Mouse (Mus musculus) midbrain, embryonic 11.5 days (tissue): ENCODE data around the gene Ulk4. TPM values are rescaled to one million over a fixed set of nuclear protein-coding genes. Genes with fewer than 3 reads are reported as not detected.

Experiments used
- ATAC-seq: fragments of 200-750 bp; cut with Nextera tagmentation; 2 replicates; pipeline ENCODE4 v1.8.0; 2017; ENCODE audit warnings: moderate TSS enrichment, moderate library complexity; ENCODE audit not compliant: low FRiP score
- DNase-seq: peaks from one replicate; pipeline ENCODE4 v3.0.0; 2015; ENCODE audit warnings: low spot score; ENCODE audit errors: missing footprints
- H3K27ac ChIP-seq: fragments of 300-500 bp; sonication (generic); 2 replicates; pipeline ENCODE4 v1.5.1; 2014; ENCODE audit warnings: low read depth, low read length
- H3K27me3 ChIP-seq: fragments of 300-500 bp; sonication (generic); 2 replicates; pipeline ENCODE4 v1.6.1; 2014; ENCODE audit warnings: mild to moderate bottlenecking, low read length, moderate library complexity, mixed read lengths; ENCODE audit not compliant: control insufficient read depth, insufficient read depth
- H3K36me3 ChIP-seq: fragments of 300-500 bp; sonication (generic); 2 replicates; pipeline ENCODE4 v1.6.1; 2014; ENCODE audit warnings: mild to moderate bottlenecking, low read length, moderate library complexity, mixed read lengths; ENCODE audit not compliant: control insufficient read depth, insufficient read depth
- H3K4me1 ChIP-seq: fragments of 300-500 bp; sonication (generic); 2 replicates; pipeline ENCODE4 v1.6.1; 2014; ENCODE audit warnings: low read length; ENCODE audit not compliant: control insufficient read depth, insufficient read depth
- H3K4me2 ChIP-seq: fragments of 300-500 bp; sonication (generic); 2 replicates; pipeline ENCODE4 v1.6.1; 2014; ENCODE audit warnings: mild to moderate bottlenecking, moderate library complexity
- H3K4me3 ChIP-seq: fragments of 300-500 bp; sonication (generic); 2 replicates; pipeline ENCODE4 v1.5.1; 2014; ENCODE audit warnings: low read depth, low read length
- H3K9ac ChIP-seq: fragments of 300-500 bp; sonication (generic); 2 replicates; pipeline ENCODE4 v1.6.1; 2014; ENCODE audit warnings: low read length
- H3K9me3 ChIP-seq: fragments of 300-500 bp; sonication (generic); 2 replicates; pipeline ENCODE4 v1.6.1; 2016; ENCODE audit warnings: low read length; ENCODE audit not compliant: control insufficient read depth
- WGBS: fragments of 180-500 bp; shearing (Covaris S2); extraction: QIAGEN DNeasy Blood & Tissue Kit; methylation state at CpG from one replicate; pipeline ENCODE4 v1.1.7; 2014; 5-methylcytosine and 5-hydroxymethylcytosine counted together
- polyA plus RNA-seq: library from polyadenylated mRNA; unstranded; fragments of >200 nt; fragmentation: Nextera tagmentation; extraction: Ambion mirVana; gene quantifications from 2 replicates; pipeline ENCODE4 v1.2.1, GENCODE M21; 2014

Gene Ulk4
- polyA plus RNA-seq, 1 experiment from 2014 or later = 210 TPM

- Histone ChIP-seq H3K36me3 (no peaks in the 10 kb centered on the region), H3K4me1 (no peaks in the 10 kb centered on the region), H3K9me3 (no peaks in the 10 kb centered on the region), H3K27ac (no peak overlapping the region), H3K4me3 (no peak overlapping the region), H3K9ac (no peak overlapping the region), H3K27me3 (no peaks in the 10 kb centered on the region), H3K4me2 (no peak overlapping the region)
- 90% methylated on average over 7 of the region's 7 CpGs for WGBS
- ATAC-seq = no peak
- no peak for DNase-seq
Observed at GRCm38 (mm10) chr9:120981777-120982176, 295.2 kb downstream of the Ulk4 start.

GRCm38 (mm10) chr9:120976856-120977255 lies 300.1 kb downstream of the Ulk4 start:
- Histone ChIP-seq H3K9ac (no peak overlapping the region), H3K4me2 (no peak overlapping the region), H3K4me1 (no peaks in the 10 kb centered on the region), H3K27me3 (no peaks in the 10 kb centered on the region), H3K36me3 (no peaks in the 10 kb centered on the region), H3K9me3 (no peaks in the 10 kb centered on the region), H3K27ac (no peak overlapping the region), H3K4me3 (no peak overlapping the region)
- no peak for DNase-seq
- 97% methylated on average over 4 of the region's 4 CpGs for WGBS
- no peak for ATAC-seq

GRCm38 (mm10) chr9:120976158-120976557 lies 300.8 kb downstream of the Ulk4 start:
- DNase-seq = no peak
- Histone ChIP-seq H3K36me3 (no peaks in the 10 kb centered on the region), H3K27me3 (no peaks in the 10 kb centered on the region), H3K9me3 (no peaks in the 10 kb centered on the region), H3K4me1 (no peaks in the 10 kb centered on the region), H3K9ac (no peak overlapping the region), H3K4me3 (no peak overlapping the region), H3K27ac (no peak overlapping the region), H3K4me2 (no peak overlapping the region)
- WGBS = 79% methylated on average over 5 of the region's 5 CpGs
- no peak for ATAC-seq

GRCm38 (mm10) chr9:120974209-120974608 lies 302.8 kb downstream of the Ulk4 start:
- DNase-seq (no peak), ATAC-seq (no peak)
- WGBS = 86% methylated on average over 2 of the region's 2 CpGs
- Histone ChIP-seq H3K9me3 (no peaks in the 10 kb centered on the region), H3K4me1 (no peaks in the 10 kb centered on the region), H3K27ac (no peak overlapping the region), H3K4me3 (no peak overlapping the region), H3K27me3 (no peaks in the 10 kb centered on the region), H3K4me2 (no peak overlapping the region), H3K9ac (no peak overlapping the region), H3K36me3 (no peaks in the 10 kb centered on the region)

- Histone ChIP-seq H3K4me1 (no peaks in the 10 kb centered on the region), H3K9me3 (no peaks in the 10 kb centered on the region), H3K9ac (no peak overlapping the region), H3K27ac (no peak overlapping the region), H3K36me3 (peaks cover 3% of the 10 kb centered on the region; the same call in 1 of the 2 replicates), H3K27me3 (no peaks in the 10 kb centered on the region), H3K4me2 (no peak overlapping the region), H3K4me3 (no peak overlapping the region)
- 85% methylated on average over 6 of the region's 6 CpGs for WGBS
- no peak for ATAC-seq
- no peak for DNase-seq
Observed at GRCm38 (mm10) chr9:120973026-120973515, 303.9 kb downstream of the Ulk4 start.

- H3K9me3 ChIP-seq = no peaks in the 10 kb centered on the region
- WGBS = 90% methylated on average over 10 of the region's 10 CpGs
- no peak for DNase-seq
- peaks cover 2% of the 10 kb centered on the region; the same call in 1 of the 2 replicates for H3K4me1 ChIP-seq
- no peak for ATAC-seq
- H3K4me3 ChIP-seq = no peak overlapping the region
- H3K9ac ChIP-seq = no peak overlapping the region
- H3K36me3 ChIP-seq = peaks cover 26% of the 10 kb centered on the region
- H3K27me3 ChIP-seq = no peaks in the 10 kb centered on the region
- no peak overlapping the region for H3K4me2 ChIP-seq
- no peak overlapping the region for H3K27ac ChIP-seq
Observed at GRCm38 (mm10) chr9:120965007-120965406, 312.0 kb downstream of the Ulk4 start.

GRCm38 (mm10) chr9:120964224-120964623 lies 312.8 kb downstream of the Ulk4 start:
- DNase-seq (no peak), ATAC-seq (no peak)
- Histone ChIP-seq H3K4me1 (peaks cover 2% of the 10 kb centered on the region; the same call in 1 of the 2 replicates), H3K9ac (no peak overlapping the region), H3K36me3 (peaks cover 31% of the 10 kb centered on the region), H3K27me3 (no peaks in the 10 kb centered on the region), H3K4me3 (no peak overlapping the region), H3K9me3 (no peaks in the 10 kb centered on the region), H3K4me2 (no peak overlapping the region), H3K27ac (no peak overlapping the region)
- 85% methylated on average over 5 of the region's 5 CpGs for WGBS

- Histone ChIP-seq H3K9ac (no peak overlapping the region), H3K4me3 (no peak overlapping the region), H3K36me3 (peaks cover 36% of the 10 kb centered on the region), H3K4me1 (peaks cover 2% of the 10 kb centered on the region; the same call in 1 of the 2 replicates), H3K4me2 (no peak overlapping the region), H3K9me3 (no peaks in the 10 kb centered on the region), H3K27me3 (no peaks in the 10 kb centered on the region), H3K27ac (no peak overlapping the region)
- WGBS = 98% methylated on average over 3 of the region's 3 CpGs
- DNase-seq (no peak), ATAC-seq (no peak)
Observed at GRCm38 (mm10) chr9:120963720-120964119, 313.3 kb downstream of the Ulk4 start.

GRCm38 (mm10) chr9:120963104-120963503 lies 313.9 kb downstream of the Ulk4 start:
- Histone ChIP-seq H3K4me2 (no peak overlapping the region), H3K4me1 (peaks cover 2% of the 10 kb centered on the region; the same call in 1 of the 2 replicates), H3K36me3 (peaks cover 39% of the 10 kb centered on the region), H3K9me3 (no peaks in the 10 kb centered on the region), H3K4me3 (no peak overlapping the region), H3K9ac (no peak overlapping the region), H3K27ac (no peak overlapping the region), H3K27me3 (no peaks in the 10 kb centered on the region)
- ATAC-seq (no peak), DNase-seq (no peak)
- 92% methylated on average over 4 of the region's 4 CpGs for WGBS
